14 mouse cellular contexts compared by ENCODE assay signal in the genomic region with DNA sequence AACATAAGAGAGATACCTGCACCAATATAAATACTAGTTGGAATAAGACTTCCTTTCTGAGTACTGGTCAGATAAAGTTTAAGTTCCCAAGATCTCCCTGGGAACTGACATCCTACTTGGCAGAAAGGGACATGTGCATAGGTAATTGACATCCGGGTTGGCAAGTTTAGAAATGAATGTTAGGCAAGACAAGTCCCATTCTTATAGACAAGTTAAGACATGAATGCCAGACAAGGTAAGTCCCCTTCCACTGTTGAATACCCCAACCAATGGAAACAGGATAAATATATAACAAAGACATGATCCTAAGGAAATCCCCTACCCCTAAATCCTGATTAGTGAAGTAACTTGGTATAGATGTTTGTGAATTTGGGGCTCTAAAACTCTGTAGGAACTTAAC.
"Had no signal": no experiment of that assay in that cellular context is flagged by ENCODE, and none has a peak within 500 bp of the region (broad histone marks: within the 10 kb centered on the region; RNA-seq: fewer than 3 reads in every experiment).

No protein-coding gene starts in this region.

- ATAC-seq: midbrain, embryonic 15.5 days had no signal

- H3K27ac ChIP-seq: liver, embryonic 14.5 days; macrophage; midbrain, embryonic 12.5 days; midbrain, embryonic 15.5 days; neural tube, embryonic 12.5 days; stomach, embryonic 15.5 days; stomach, postnatal 0 days had no signal

- H3K27me3 ChIP-seq: megakaryocyte, embryonic 14.5 days; midbrain, embryonic 12.5 days; midbrain, embryonic 15.5 days; neural tube, embryonic 12.5 days; stomach, embryonic 15.5 days had no signal

- H3K9ac ChIP-seq: liver, embryonic 14.5 days; lung, embryonic 14.5 days; midbrain, embryonic 12.5 days; midbrain, embryonic 15.5 days; neural tube, embryonic 12.5 days; stomach, embryonic 15.5 days had no signal

- H3K9me3 ChIP-seq: megakaryocyte, embryonic 14.5 days; midbrain, embryonic 12.5 days; midbrain, embryonic 15.5 days; neural tube, embryonic 12.5 days; stomach, embryonic 15.5 days had no signal

- DNase-seq: lung, adult 18-20 months; lung, embryonic 14.5 days; lung, postnatal 10 days; right cerebral cortex, postnatal 14 days; thymus, adult 2 months; thymus, postnatal 25 days had no signal

- H3K4me3 ChIP-seq: megakaryocyte, embryonic 14.5 days; midbrain, embryonic 12.5 days; midbrain, embryonic 15.5 days; neural tube, embryonic 12.5 days; stomach, embryonic 15.5 days had no signal

- H3K4me1 ChIP-seq: megakaryocyte, embryonic 14.5 days; midbrain, embryonic 12.5 days; midbrain, embryonic 15.5 days; neural tube, embryonic 12.5 days; stomach, embryonic 15.5 days had no signal

- H3K4me2 ChIP-seq: lung, embryonic 14.5 days; midbrain, embryonic 12.5 days; midbrain, embryonic 15.5 days; neural tube, embryonic 12.5 days; stomach, embryonic 15.5 days had no signal

- H3K36me3 ChIP-seq: midbrain, embryonic 12.5 days; midbrain, embryonic 15.5 days; neural tube, embryonic 12.5 days; stomach, embryonic 15.5 days had no signal
